Mouse (Mus musculus): Measurements from ENCODE around the gene Exo5. TPM values are rescaled to one million over a fixed set of nuclear protein-coding genes. Genes with fewer than 3 reads are reported as not detected.

Gene Exo5
- polyA plus RNA-seq, 1 experiment from 2014 or later, result 39.2 TPM

GRCm38 (mm10) chr4:120935006-120935405 lies 10.2 kb upstream of the Exo5 start:
- Histone ChIP-seq H3K9ac (replicated peaks) (no peak overlapping the region), H3K4me1 (replicated peaks) (no peaks in the 10 kb centered on the region), H3K27me3 (no peaks in the 10 kb centered on the region), H3K9me3 (peaks cover 9% of the 10 kb centered on the region; the same call in 1 of the 2 replicates), H3K4me3 (replicated peaks) (no peak overlapping the region), H3K36me3 (peaks cover 18% of the 10 kb centered on the region), H3K4me2 (replicated peaks) (no peak overlapping the region), H3K27ac (no peak overlapping the region)
- ATAC-seq, result no peak
- 90% methylated on average over 3 of the region's 3 CpGs for WGBS

GRCm38 (mm10) chr4:120930736-120931135 lies 5.9 kb upstream of the Exo5 start:
- H3K9me3 ChIP-seq, result peaks cover 9% of the 10 kb centered on the region; the same call in 1 of the 2 replicates
- peaks cover 18% of the 10 kb centered on the region for H3K36me3 ChIP-seq
- H3K27ac ChIP-seq, result no peak overlapping the region
- H3K9ac ChIP-seq (replicated peaks), result no peak overlapping the region
- no peak overlapping the region for H3K4me3 ChIP-seq (replicated peaks)
- 94% methylated on average over 18 of the region's 18 CpGs for whole genome bisulfite sequencing
- ATAC-seq, result no peak
- H3K4me2 ChIP-seq (replicated peaks), result no peak overlapping the region
- no peaks in the 10 kb centered on the region for H3K4me1 ChIP-seq (replicated peaks)
- H3K27me3 ChIP-seq, result no peaks in the 10 kb centered on the region

DNA sequence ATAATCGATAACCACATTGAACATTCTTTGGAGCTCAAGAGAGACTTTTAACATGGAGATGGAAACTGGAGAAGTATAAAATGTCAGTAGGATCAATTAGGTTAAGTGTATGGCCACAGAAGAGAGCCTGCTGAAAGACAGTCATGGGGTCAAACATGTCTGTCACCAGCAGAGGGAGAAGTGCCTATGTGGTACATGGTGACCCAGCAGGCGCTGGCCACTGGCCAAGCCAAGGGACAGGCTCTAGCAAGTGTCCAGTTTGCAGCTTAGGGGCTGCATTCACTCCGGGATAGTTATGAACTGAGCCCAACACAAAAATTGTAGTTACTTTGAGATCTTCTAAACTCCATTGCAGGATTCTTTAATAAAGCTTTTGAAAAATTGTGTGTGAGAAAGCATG lies 3.9 kb upstream of the Exo5 start:
- 83% methylated on average over 3 of the region's 3 CpGs for WGBS
- Histone ChIP-seq H3K4me1 (replicated peaks) (peaks cover 11% of the 10 kb centered on the region), H3K9ac (replicated peaks) (no peak overlapping the region), H3K27ac (no peak overlapping the region), H3K36me3 (peaks cover 11% of the 10 kb centered on the region; the same call in 1 of the 2 replicates), H3K9me3 (peaks cover 9% of the 10 kb centered on the region; the same call in 1 of the 2 replicates), H3K4me3 (replicated peaks) (no peak overlapping the region), H3K27me3 (no peaks in the 10 kb centered on the region), H3K4me2 (replicated peaks) (no peak overlapping the region)
- ATAC-seq, result no peak

DNA sequence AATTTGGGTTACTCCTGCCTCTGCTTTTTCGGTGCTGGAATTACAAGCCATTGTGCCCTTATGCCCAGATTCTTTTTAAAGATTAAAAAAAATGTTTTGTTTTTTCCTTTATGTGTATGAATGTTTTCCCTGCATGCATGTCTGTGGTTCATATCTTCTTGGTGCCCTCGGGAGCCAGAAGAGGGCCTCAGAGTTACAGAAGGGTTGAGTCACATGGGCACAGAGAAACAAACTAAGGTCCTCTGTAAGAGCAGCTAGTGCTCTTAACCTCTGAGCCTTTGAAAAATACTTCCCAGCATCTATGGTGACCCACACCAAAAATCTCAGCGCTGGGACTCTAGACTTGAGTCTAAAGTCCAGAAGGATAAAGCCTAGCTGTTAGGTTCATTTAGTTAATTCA lies 569 bp upstream of the Exo5 start:
- Histone ChIP-seq H3K9me3 (peaks cover 14% of the 10 kb centered on the region), H3K4me3 (replicated peaks) (peak overlapping the region; percentile 72), H3K4me2 (replicated peaks) (peak overlapping the region; percentile 73), H3K27ac (peak overlapping the region; percentile 90), H3K4me1 (replicated peaks) (peaks cover 25% of the 10 kb centered on the region), H3K27me3 (no peaks in the 10 kb centered on the region), H3K9ac (replicated peaks) (peak overlapping the region; percentile 81), H3K36me3 (peaks cover 27% of the 10 kb centered on the region)
- WGBS, result 15% methylated on average over 3 of the region's 3 CpGs
- peak; percentile 44 for ATAC-seq

DNA sequence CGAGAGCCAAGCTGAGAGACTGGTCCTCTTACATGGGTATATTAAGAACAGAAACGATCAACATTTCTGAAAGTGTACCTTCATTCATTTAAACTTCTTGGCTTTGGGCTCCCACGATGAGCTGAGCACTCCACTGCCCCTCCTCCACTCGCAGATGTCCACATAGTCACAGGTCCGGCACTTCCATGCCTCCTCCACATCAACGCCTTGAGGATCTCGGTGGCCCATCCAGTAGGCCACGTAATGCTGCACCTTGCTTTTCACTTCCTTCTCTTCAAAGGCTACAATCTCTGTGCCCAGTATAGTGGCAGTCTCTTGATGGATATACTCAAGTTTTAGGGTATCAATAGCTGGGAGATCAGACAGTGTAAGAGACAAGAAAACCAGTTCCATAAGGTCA lies 3.4 kb downstream of the Exo5 start:
- H3K9me3 ChIP-seq, result peaks cover 13% of the 10 kb centered on the region
- no peaks in the 10 kb centered on the region for H3K27me3 ChIP-seq
- no peak overlapping the region for H3K4me3 ChIP-seq (replicated peaks)
- H3K36me3 ChIP-seq, result peaks cover 36% of the 10 kb centered on the region
- H3K4me2 ChIP-seq (replicated peaks), result no peak overlapping the region
- peaks cover 25% of the 10 kb centered on the region for H3K4me1 ChIP-seq (replicated peaks)
- 98% methylated on average over 8 of the region's 8 CpGs for WGBS
- H3K27ac ChIP-seq, result no peak overlapping the region
- no peak overlapping the region for H3K9ac ChIP-seq (replicated peaks)
- ATAC-seq, result no peak

GRCm38 (mm10) chr4:120914501-120914900 lies 10.3 kb downstream of the Exo5 start:
- Histone ChIP-seq H3K4me3 (replicated peaks) (no peak overlapping the region), H3K4me1 (replicated peaks) (no peaks in the 10 kb centered on the region), H3K9me3 (no peaks in the 10 kb centered on the region), H3K27ac (no peak overlapping the region), H3K27me3 (peaks cover 2% of the 10 kb centered on the region; the same call in 1 of the 2 replicates), H3K9ac (replicated peaks) (no peak overlapping the region), H3K4me2 (replicated peaks) (no peak overlapping the region), H3K36me3 (peaks cover 3% of the 10 kb centered on the region)
- ATAC-seq, result no peak
- WGBS, result 66% methylated on average over 4 of the region's 4 CpGs

- 80% methylated on average over 1 of the region's 1 CpGs for WGBS
- H3K4me3 ChIP-seq (replicated peaks), result no peak overlapping the region
- H3K4me1 ChIP-seq (replicated peaks), result no peaks in the 10 kb centered on the region
- H3K9ac ChIP-seq (replicated peaks), result no peak overlapping the region
- no peaks in the 10 kb centered on the region for H3K9me3 ChIP-seq
- ATAC-seq, result no peak
- H3K27ac ChIP-seq, result no peak overlapping the region
- no peak overlapping the region for H3K4me2 ChIP-seq (replicated peaks)
- H3K36me3 ChIP-seq, result no peaks in the 10 kb centered on the region
- H3K27me3 ChIP-seq, result peaks cover 2% of the 10 kb centered on the region; the same call in 1 of the 2 replicates
Observed at GRCm38 (mm10) chr4:120913861-120914260, 11.0 kb downstream of the Exo5 start.

- H3K9ac ChIP-seq (replicated peaks), result no peak overlapping the region
- no peaks in the 10 kb centered on the region for H3K4me1 ChIP-seq (replicated peaks)
- no peak overlapping the region for H3K27ac ChIP-seq
- no peak overlapping the region for H3K4me2 ChIP-seq (replicated peaks)
- no peak for ATAC-seq
- 67% methylated on average over 8 of the region's 8 CpGs for WGBS
- no peak overlapping the region for H3K4me3 ChIP-seq (replicated peaks)
- no peaks in the 10 kb centered on the region for H3K9me3 ChIP-seq
- peaks cover 2% of the 10 kb centered on the region; the same call in 1 of the 2 replicates for H3K27me3 ChIP-seq
- no peaks in the 10 kb centered on the region for H3K36me3 ChIP-seq
Observed at GRCm38 (mm10) chr4:120913443-120913842, 11.4 kb downstream of the Exo5 start.

DNA sequence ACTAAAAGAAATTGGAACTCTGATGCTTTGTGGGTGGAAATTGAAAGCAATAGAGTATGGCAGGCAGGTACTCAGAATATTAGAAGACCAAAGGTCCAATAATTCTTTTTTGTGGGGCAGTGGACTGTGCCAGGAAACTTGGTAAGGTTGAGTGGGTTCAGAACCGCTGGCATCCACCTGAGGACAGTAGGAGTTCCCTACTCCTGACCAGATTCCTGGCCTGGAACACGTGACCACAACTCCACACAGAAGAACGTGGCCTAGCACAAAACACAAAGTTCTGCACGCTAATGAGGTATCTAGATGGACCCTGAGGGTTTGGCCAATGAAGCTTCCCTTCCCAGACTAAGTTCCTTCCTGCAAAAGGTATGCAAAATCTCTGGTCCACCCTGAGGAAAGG lies 12.0 kb downstream of the Exo5 start:
- Histone ChIP-seq H3K4me3 (replicated peaks) (no peak overlapping the region), H3K4me2 (replicated peaks) (no peak overlapping the region), H3K9me3 (no peaks in the 10 kb centered on the region), H3K4me1 (replicated peaks) (no peaks in the 10 kb centered on the region), H3K27me3 (peaks cover 2% of the 10 kb centered on the region; the same call in 1 of the 2 replicates), H3K27ac (no peak overlapping the region), H3K9ac (replicated peaks) (no peak overlapping the region), H3K36me3 (no peaks in the 10 kb centered on the region)
- 61% methylated on average over 4 of the region's 4 CpGs for WGBS
- ATAC-seq, result no peak

DNA sequence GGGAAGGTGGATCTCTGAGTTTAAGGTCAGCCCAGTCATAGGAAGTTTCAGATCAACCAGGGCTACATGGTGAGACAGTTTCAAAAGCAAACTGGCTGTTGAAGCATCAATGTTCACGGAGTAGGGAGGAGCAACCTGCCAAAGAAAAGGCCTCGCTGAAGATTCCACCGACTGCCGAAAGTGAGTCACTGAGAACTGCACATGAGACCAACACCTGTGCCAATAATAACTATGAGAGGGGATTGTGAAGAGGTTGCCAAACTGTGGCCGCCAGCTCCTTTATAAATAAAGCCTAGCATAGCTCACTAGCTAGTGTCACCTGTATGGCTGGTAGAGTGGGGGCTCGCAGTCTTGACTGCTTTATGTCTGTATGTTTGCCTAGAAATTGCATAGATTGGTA lies 13.7 kb downstream of the Exo5 start:
- Histone ChIP-seq H3K9me3 (no peaks in the 10 kb centered on the region), H3K4me3 (replicated peaks) (no peak overlapping the region), H3K4me1 (replicated peaks) (no peaks in the 10 kb centered on the region), H3K9ac (replicated peaks) (no peak overlapping the region), H3K27me3 (peaks cover 2% of the 10 kb centered on the region; the same call in 1 of the 2 replicates), H3K27ac (no peak overlapping the region), H3K36me3 (no peaks in the 10 kb centered on the region), H3K4me2 (replicated peaks) (no peak overlapping the region)
- WGBS, result 81% methylated on average over 6 of the region's 6 CpGs
- ATAC-seq, result no peak

- Histone ChIP-seq H3K27ac (no peak overlapping the region), H3K4me2 (replicated peaks) (no peak overlapping the region), H3K4me1 (replicated peaks) (no peaks in the 10 kb centered on the region), H3K9ac (replicated peaks) (no peak overlapping the region), H3K9me3 (no peaks in the 10 kb centered on the region), H3K36me3 (no peaks in the 10 kb centered on the region), H3K27me3 (peaks cover 2% of the 10 kb centered on the region; the same call in 1 of the 2 replicates), H3K4me3 (replicated peaks) (no peak overlapping the region)
- 0 out of 2 replicates have a peak, but pooled peaks have one; percentile 50 for ATAC-seq
- WGBS, result 31% methylated on average over 15 of the region's 15 CpGs
Observed at GRCm38 (mm10) chr4:120909558-120910150, 15.2 kb downstream of the Exo5 start.

- ATAC-seq, result no peak
- Histone ChIP-seq H3K9me3 (no peaks in the 10 kb centered on the region), H3K4me1 (replicated peaks) (no peaks in the 10 kb centered on the region), H3K27me3 (no peaks in the 10 kb centered on the region), H3K27ac (no peak overlapping the region), H3K36me3 (no peaks in the 10 kb centered on the region), H3K9ac (replicated peaks) (no peak overlapping the region), H3K4me3 (replicated peaks) (no peak overlapping the region), H3K4me2 (replicated peaks) (no peak overlapping the region)
- 74% methylated on average over 5 of the region's 5 CpGs for WGBS
Observed at GRCm38 (mm10) chr4:120905644-120906043, 19.2 kb downstream of the Exo5 start.

DNA sequence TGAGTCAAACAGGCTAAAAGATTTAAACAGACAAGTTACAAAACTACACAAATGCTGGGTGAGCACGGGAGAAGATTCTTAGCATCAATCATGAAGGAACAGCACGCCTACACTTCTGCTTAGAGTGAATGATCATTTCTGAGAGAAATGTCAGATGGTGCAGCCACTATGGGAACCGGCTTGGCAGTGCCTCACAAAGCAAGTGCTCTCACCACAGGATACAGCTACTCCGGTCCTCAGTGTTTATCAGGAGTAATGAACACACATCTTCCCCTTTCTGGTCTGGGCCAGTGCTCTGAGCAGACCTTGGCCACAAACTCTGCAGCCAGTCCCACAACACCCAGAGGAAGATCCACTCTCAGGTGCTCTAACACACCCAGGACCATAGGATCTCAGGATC lies 20.3 kb downstream of the Exo5 start:
- 77% methylated on average over 4 of the region's 4 CpGs for WGBS
- H3K9ac ChIP-seq (replicated peaks), result no peak overlapping the region
- H3K27me3 ChIP-seq, result no peaks in the 10 kb centered on the region
- no peak for ATAC-seq
- no peak overlapping the region for H3K4me3 ChIP-seq (replicated peaks)
- H3K36me3 ChIP-seq, result no peaks in the 10 kb centered on the region
- H3K4me2 ChIP-seq (replicated peaks), result no peak overlapping the region
- H3K9me3 ChIP-seq, result no peaks in the 10 kb centered on the region
- no peak overlapping the region for H3K27ac ChIP-seq
- H3K4me1 ChIP-seq (replicated peaks), result no peaks in the 10 kb centered on the region

Data from midbrain, embryonic 13.5 days (tissue).